Mouse (Mus musculus) lung, embryonic 15.5 days (tissue): ENCODE measurements around the gene Tspan18. TPM values are rescaled to one million over a fixed set of nuclear protein-coding genes. Genes with fewer than 3 reads are reported as not detected.

Experiments
- ATAC-seq: fragments of 200-750 bp; cut with Nextera tagmentation; 2 replicates; pipeline ENCODE4 v1.8.0; 2017; ENCODE audit warnings: moderate number of reproducible peaks, borderline replicate concordance; ENCODE audit not compliant: low FRiP score, low TSS enrichment; ENCODE audit errors: extremely low read depth
- H3K27ac ChIP-seq: fragments of 300-500 bp; sonication (generic); 2 replicates; pipeline ENCODE4 v1.5.1; 2015; ENCODE audit warnings: moderate library complexity, mild to moderate bottlenecking, inconsistent platforms
- H3K27me3 ChIP-seq: fragments of 300-500 bp; sonication (generic); 2 replicates; pipeline ENCODE4 v1.6.1; 2015; ENCODE audit warnings: inconsistent platforms
- H3K36me3 ChIP-seq: fragments of 300-500 bp; sonication (generic); 2 replicates; pipeline ENCODE4 v1.6.1; 2015; ENCODE audit warnings: inconsistent platforms
- H3K4me1 ChIP-seq: fragments of 300-500 bp; sonication (generic); 2 replicates; pipeline ENCODE4 v1.6.1; 2015; ENCODE audit warnings: inconsistent platforms
- H3K4me2 ChIP-seq: fragments of 300-500 bp; sonication (generic); 2 replicates; pipeline ENCODE4 v1.6.1; 2015; ENCODE audit warnings: inconsistent platforms, mild to moderate bottlenecking, moderate library complexity
- H3K4me3 ChIP-seq: fragments of 300-500 bp; sonication (generic); 2 replicates; pipeline ENCODE4 v1.5.1; 2015; ENCODE audit warnings: mild to moderate bottlenecking, inconsistent platforms
- H3K9ac ChIP-seq: fragments of 300-500 bp; sonication (generic); 2 replicates; pipeline ENCODE4 v1.6.1; 2015; ENCODE audit warnings: inconsistent platforms
- H3K9me3 ChIP-seq: fragments of 300-500 bp; sonication (generic); 2 replicates; pipeline ENCODE4 v1.6.1; 2016; ENCODE audit warnings: inconsistent platforms
- WGBS: fragments of 180-500 bp; shearing (Covaris S2); methylation state at CpG from one replicate; pipeline ENCODE4 v1.1.7; 2015; 5-methylcytosine and 5-hydroxymethylcytosine counted together
- polyA plus RNA-seq: library from polyadenylated mRNA; unstranded; fragments of >200 nt; fragmentation: Nextera tagmentation; extraction: Ambion mirVana; gene quantifications from 2 replicates; pipeline ENCODE4 v1.2.1, GENCODE M21; 2015

The Tspan18 gene
- polyA plus RNA-seq: 25.4 and 29.0 TPM in 2 replicates

GRCm38 (mm10) chr2:93333817-93334731 is at the start of gene Tspan18:
Gene Tspan18, minus strand, starts transcription at chr2:93334505.
- peaks cover 27% of the 10 kb centered on the region for H3K4me1 ChIP-seq
- under 1% methylated on average over 90 of the region's 95 CpGs for WGBS

GRCm38 (mm10) chr2:93383831-93384230 is 49.5 kb upstream of the Tspan18 start:
- 71% methylated on average over 5 of the region's 5 CpGs for WGBS
- H3K4me2 ChIP-seq: no peak overlapping the region
- H3K36me3 ChIP-seq: no peaks in the 10 kb centered on the region
- no peak overlapping the region for H3K27ac ChIP-seq
- H3K9me3 ChIP-seq: no peaks in the 10 kb centered on the region
- ATAC-seq: no peak
- no peak overlapping the region for H3K4me3 ChIP-seq
- no peak overlapping the region for H3K9ac ChIP-seq
- no peaks in the 10 kb centered on the region; the same call in 1 of the 2 replicates for H3K27me3 ChIP-seq
- 0 out of 2 replicates have a peak, but pooled peaks cover 4% of the 10 kb centered on the region for H3K4me1 ChIP-seq

More at GRCm38 (mm10) chr2:93333817-93334731, at the start of gene Tspan18:
- peak within 1 kb of the TSS; percentile 62 for H3K4me3 ChIP-seq
- peak within 1 kb of the TSS; percentile 62 for H3K9ac ChIP-seq
- peak; percentile 91 for ATAC-seq
- H3K4me2 ChIP-seq: peak within 1 kb of the TSS; percentile 99
- no peaks in the 10 kb centered on the region for H3K27me3 ChIP-seq
- H3K9me3 ChIP-seq: no peaks in the 10 kb centered on the region
- peak within 1 kb of the TSS; percentile 87 for H3K27ac ChIP-seq
- no peaks in the 10 kb centered on the region for H3K36me3 ChIP-seq

DNA sequence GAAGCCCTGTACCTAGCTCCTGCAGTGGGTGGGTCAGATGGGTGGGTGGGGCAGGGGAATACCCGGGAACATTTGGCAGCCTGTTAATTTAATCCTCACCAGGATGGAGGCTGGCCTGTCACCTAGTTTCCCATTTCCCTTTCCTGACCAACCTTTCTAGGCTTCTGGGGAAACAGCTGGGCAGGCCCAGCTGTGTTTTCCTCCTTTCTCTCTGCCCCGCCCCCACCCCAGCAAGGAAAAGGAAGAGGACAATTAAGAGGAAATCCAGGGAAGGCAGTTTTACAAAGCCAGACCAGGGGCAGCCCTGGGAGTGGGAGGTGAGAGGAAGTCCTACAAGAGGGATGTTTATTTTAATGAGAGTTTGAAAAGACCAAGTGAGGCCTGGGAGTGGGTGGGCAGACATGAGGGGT is 46.4 kb upstream of the Tspan18 start:
- Histone ChIP-seq H3K9ac (no peak overlapping the region), H3K9me3 (no peaks in the 10 kb centered on the region), H3K4me1 (0 out of 2 replicates have a peak, but pooled peaks cover 4% of the 10 kb centered on the region), H3K4me3 (no peak overlapping the region), H3K4me2 (no peak overlapping the region), H3K36me3 (no peaks in the 10 kb centered on the region), H3K27me3 (no peaks in the 10 kb centered on the region), H3K27ac (no peak overlapping the region)
- ATAC-seq: peak; percentile 60
- WGBS: 27% methylated on average over 2 of the region's 2 CpGs

DNA sequence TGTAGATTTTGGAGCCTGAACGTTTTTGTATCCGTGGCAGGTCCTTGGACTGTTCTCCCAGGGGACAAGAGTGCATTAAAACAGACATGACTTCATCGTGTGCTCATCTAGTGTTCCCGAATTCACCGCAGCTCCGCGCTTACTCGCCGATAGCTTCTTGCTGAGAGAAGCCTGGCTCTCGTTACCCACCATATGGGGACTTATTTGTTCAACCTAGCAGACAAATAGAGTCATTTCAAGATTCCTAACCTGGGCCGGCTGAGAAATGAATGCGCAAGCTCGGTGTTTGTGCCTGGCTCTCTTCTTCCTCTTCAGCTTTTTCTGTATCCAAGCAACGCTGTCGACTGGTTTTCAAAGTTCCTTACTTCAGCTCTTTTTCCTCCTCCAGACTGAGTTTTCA is 43.5 kb upstream of the Tspan18 start:
- Histone ChIP-seq H3K27ac (no peak overlapping the region), H3K4me3 (no peak overlapping the region), H3K36me3 (no peaks in the 10 kb centered on the region), H3K4me1 (0 out of 2 replicates have a peak, but pooled peaks cover 4% of the 10 kb centered on the region), H3K4me2 (no peak overlapping the region), H3K9me3 (no peaks in the 10 kb centered on the region), H3K9ac (no peak overlapping the region), H3K27me3 (no peaks in the 10 kb centered on the region)
- WGBS: 49% methylated on average over 15 of the region's 15 CpGs
- ATAC-seq: no peak

DNA sequence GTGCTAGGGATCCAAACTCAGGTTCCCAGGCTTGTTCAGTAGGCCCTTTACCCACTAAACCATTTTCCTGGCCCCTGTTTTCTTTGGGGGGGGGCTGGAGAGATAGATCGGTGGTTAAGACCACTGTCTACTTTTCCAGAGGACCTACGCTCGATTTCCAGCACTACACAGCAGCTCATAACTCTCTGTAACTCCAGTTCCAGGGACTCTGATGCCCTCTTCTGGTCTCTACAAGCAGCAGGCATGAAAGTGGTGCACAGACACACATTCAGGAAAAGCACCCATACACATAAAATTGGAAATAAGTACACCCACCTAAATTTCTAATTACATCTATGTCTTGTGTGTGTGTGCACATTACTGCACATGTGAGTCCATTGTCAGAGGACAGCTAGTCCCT is 42.9 kb upstream of the Tspan18 start:
- Histone ChIP-seq H3K27ac (no peak overlapping the region), H3K9ac (no peak overlapping the region), H3K4me2 (no peak overlapping the region), H3K9me3 (no peaks in the 10 kb centered on the region), H3K4me3 (no peak overlapping the region), H3K4me1 (0 out of 2 replicates have a peak, but pooled peaks cover 4% of the 10 kb centered on the region), H3K27me3 (no peaks in the 10 kb centered on the region), H3K36me3 (no peaks in the 10 kb centered on the region)
- 93% methylated on average over 3 of the region's 3 CpGs for WGBS
- no peak for ATAC-seq

GRCm38 (mm10) chr2:93372872-93373271 is 38.6 kb upstream of the Tspan18 start:
- H3K4me1 ChIP-seq: 0 out of 2 replicates have a peak, but pooled peaks cover 4% of the 10 kb centered on the region
- 91% methylated on average over 10 of the region's 10 CpGs for WGBS
- no peak overlapping the region for H3K4me3 ChIP-seq
- H3K9me3 ChIP-seq: no peaks in the 10 kb centered on the region
- H3K9ac ChIP-seq: no peak overlapping the region
- 0 out of 2 replicates have a peak overlapping the region, but pooled peaks have one; percentile 35 for H3K27ac ChIP-seq
- no peaks in the 10 kb centered on the region for H3K36me3 ChIP-seq
- H3K27me3 ChIP-seq: no peaks in the 10 kb centered on the region
- no peak for ATAC-seq
- no peak overlapping the region for H3K4me2 ChIP-seq

DNA sequence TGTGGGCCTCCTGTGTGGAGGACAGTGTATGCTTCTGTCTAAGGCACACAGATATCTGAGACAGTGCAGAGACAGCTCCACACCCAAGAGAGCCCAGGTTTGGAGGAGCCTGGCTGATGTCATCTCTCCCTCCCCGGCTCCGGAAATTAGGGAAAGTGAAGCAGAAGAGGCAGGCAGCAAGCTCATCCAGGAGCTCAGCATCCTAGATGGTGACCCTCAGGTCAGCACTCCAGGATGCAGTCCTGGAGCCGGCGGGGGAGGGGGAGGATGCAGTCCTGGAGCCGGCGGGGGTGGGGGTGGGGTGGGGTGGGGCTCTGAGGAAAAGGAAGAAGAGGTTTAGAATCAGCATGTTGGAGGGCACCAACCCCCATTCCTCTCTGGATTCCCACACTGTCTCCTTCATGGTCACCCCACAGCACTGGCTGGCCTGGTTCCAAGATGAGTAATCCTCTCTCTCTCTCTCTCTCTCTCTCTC is 37.8 kb upstream of the Tspan18 start:
- Histone ChIP-seq H3K4me1 (0 out of 2 replicates have a peak, but pooled peaks cover 4% of the 10 kb centered on the region), H3K4me3 (no peak overlapping the region), H3K36me3 (no peaks in the 10 kb centered on the region), H3K9me3 (no peaks in the 10 kb centered on the region), H3K4me2 (no peak overlapping the region), H3K9ac (no peak overlapping the region), H3K27me3 (no peaks in the 10 kb centered on the region), H3K27ac (no peak overlapping the region; the same call in 1 of the 2 replicates)
- peak; percentile 31; the same call in 1 of the 2 replicates for ATAC-seq
- 11% methylated on average over 4 of the region's 6 CpGs for WGBS

DNA sequence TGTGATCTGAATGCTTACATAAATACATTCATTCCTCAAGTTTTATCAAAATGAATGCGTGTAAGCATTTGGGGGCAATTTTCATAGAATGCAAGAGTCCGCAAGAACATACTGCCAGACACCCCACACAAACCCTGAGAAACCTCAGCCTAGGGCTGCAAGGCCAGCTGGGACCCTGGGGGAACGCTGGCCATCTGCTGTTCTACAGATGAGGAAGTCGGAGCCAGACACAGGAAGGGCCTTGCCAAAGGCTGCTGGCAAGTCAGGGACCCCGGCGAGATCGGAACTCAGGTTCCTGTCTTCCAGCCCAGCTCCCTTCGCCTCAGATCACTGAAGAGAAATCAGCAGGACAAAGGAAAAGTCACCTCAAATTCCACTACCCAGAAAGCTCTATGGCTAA is 34.6 kb upstream of the Tspan18 start:
- no peak overlapping the region for H3K4me3 ChIP-seq
- H3K9ac ChIP-seq: no peak overlapping the region
- no peak overlapping the region for H3K4me2 ChIP-seq
- H3K36me3 ChIP-seq: no peaks in the 10 kb centered on the region
- no peaks in the 10 kb centered on the region for H3K9me3 ChIP-seq
- WGBS: 60% methylated on average over 8 of the region's 8 CpGs
- ATAC-seq: no peak
- H3K27ac ChIP-seq: no peak overlapping the region
- no peaks in the 10 kb centered on the region for H3K27me3 ChIP-seq
- 0 out of 2 replicates have a peak, but pooled peaks cover 4% of the 10 kb centered on the region for H3K4me1 ChIP-seq

- Histone ChIP-seq H3K4me2 (no peak overlapping the region), H3K4me1 (0 out of 2 replicates have a peak, but pooled peaks cover 4% of the 10 kb centered on the region), H3K27me3 (no peaks in the 10 kb centered on the region), H3K9me3 (no peaks in the 10 kb centered on the region), H3K27ac (no peak overlapping the region), H3K4me3 (no peak overlapping the region), H3K9ac (no peak overlapping the region), H3K36me3 (no peaks in the 10 kb centered on the region)
- 82% methylated on average over 6 of the region's 6 CpGs for WGBS
- ATAC-seq: no peak
Observed at GRCm38 (mm10) chr2:93367962-93368361, 33.7 kb upstream of the Tspan18 start.

DNA sequence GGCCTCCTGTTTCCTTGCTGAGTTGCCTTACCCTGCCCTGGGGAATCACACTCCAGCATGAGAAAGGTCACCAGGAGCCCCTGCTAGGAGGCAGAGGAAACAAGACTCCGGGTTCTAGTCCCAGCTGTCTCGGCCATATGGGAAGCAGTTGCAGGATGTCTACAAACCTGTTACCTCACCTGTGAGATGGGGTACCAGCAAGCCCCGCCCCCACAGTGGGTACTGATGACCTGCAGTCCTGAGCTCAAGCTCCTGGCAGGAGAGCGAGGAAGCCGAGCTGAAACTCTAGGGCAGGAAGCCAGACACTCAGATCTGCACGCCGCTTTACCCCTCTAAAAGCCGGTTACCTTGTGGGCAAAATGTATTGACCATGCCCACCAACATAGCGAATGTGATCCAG is 31.1 kb upstream of the Tspan18 start:
- WGBS: 61% methylated on average over 9 of the region's 9 CpGs
- no peaks in the 10 kb centered on the region for H3K36me3 ChIP-seq
- no peak overlapping the region for H3K4me2 ChIP-seq
- H3K9ac ChIP-seq: no peak overlapping the region
- no peak overlapping the region for H3K27ac ChIP-seq
- no peaks in the 10 kb centered on the region for H3K27me3 ChIP-seq
- ATAC-seq: no peak
- H3K4me1 ChIP-seq: 0 out of 2 replicates have a peak, but pooled peaks cover 4% of the 10 kb centered on the region
- H3K4me3 ChIP-seq: no peak overlapping the region
- H3K9me3 ChIP-seq: no peaks in the 10 kb centered on the region

GRCm38 (mm10) chr2:93364951-93365350 is 30.6 kb upstream of the Tspan18 start:
- no peaks in the 10 kb centered on the region for H3K36me3 ChIP-seq
- no peaks in the 10 kb centered on the region for H3K9me3 ChIP-seq
- H3K9ac ChIP-seq: no peak overlapping the region
- no peak overlapping the region for H3K4me2 ChIP-seq
- WGBS: 81% methylated on average over 2 of the region's 2 CpGs
- no peaks in the 10 kb centered on the region for H3K27me3 ChIP-seq
- H3K27ac ChIP-seq: no peak overlapping the region
- no peak for ATAC-seq
- H3K4me1 ChIP-seq: 0 out of 2 replicates have a peak, but pooled peaks cover 4% of the 10 kb centered on the region
- H3K4me3 ChIP-seq: no peak overlapping the region

- Histone ChIP-seq H3K27ac (no peak overlapping the region), H3K4me2 (no peak overlapping the region), H3K4me1 (no peaks in the 10 kb centered on the region), H3K36me3 (no peaks in the 10 kb centered on the region), H3K27me3 (no peaks in the 10 kb centered on the region), H3K9ac (no peak overlapping the region), H3K4me3 (no peak overlapping the region), H3K9me3 (no peaks in the 10 kb centered on the region)
- 17% methylated on average over 5 of the region's 5 CpGs for whole genome bisulfite sequencing
- ATAC-seq: no peak
Observed at GRCm38 (mm10) chr2:93361454-93361853, 27.1 kb upstream of the Tspan18 start.
